Mouse (Mus musculus) myocyte (in vitro differentiated cells): Measurements from ENCODE around the gene Sfxn1. TPM values are rescaled to one million over a fixed set of nuclear protein-coding genes. Genes with fewer than 3 reads are reported as not detected.

ENCODE experiments used
- H3K27me3 ChIP-seq: one replicate; pipeline ENCODE4 v1.6.1; 2011; ENCODE audit not compliant: control insufficient read depth, insufficient read depth, insufficient read length
- H3K36me3 ChIP-seq: one replicate; pipeline ENCODE4 v1.6.1; 2011; ENCODE audit not compliant: control insufficient read depth, insufficient read depth
- H3K4me2 ChIP-seq: one replicate; pipeline ENCODE4 v1.6.1; 2011; ENCODE audit warnings: low read depth, control low read depth
- H3K4me3 ChIP-seq: one replicate; pipeline ENCODE4 v1.5.1; 2011; ENCODE audit warnings: mild to moderate bottlenecking, control low read depth, moderate library complexity
- H3K79me2 ChIP-seq: one replicate; pipeline ENCODE4 v1.6.1; 2011; ENCODE audit not compliant: control insufficient read depth, insufficient read depth
- H3ac ChIP-seq: one replicate; pipeline ENCODE4 v1.6.1; 2011; ENCODE audit not compliant: control insufficient read depth, insufficient read length
- CEBPB ChIP-seq: IDR thresholded peaks from 2 replicates; pipeline ENCODE4 v1.6.1; 2011; ENCODE audit warnings: mild to moderate bottlenecking, moderate library complexity; ENCODE audit not compliant: poor library complexity, insufficient read depth, severe bottlenecking
- E2F4 ChIP-seq: IDR thresholded peaks from one replicate; pipeline ENCODE4 v1.6.1; 2011; ENCODE audit warnings: mild to moderate bottlenecking, control low read depth, moderate library complexity; ENCODE audit not compliant: insufficient read depth
- MAX ChIP-seq: IDR thresholded peaks from one replicate; pipeline ENCODE4 v1.6.1; 2011; ENCODE audit warnings: low read depth, mild to moderate bottlenecking, control low read depth
- MYOD1 ChIP-seq, 3 experiments: IDR thresholded peaks; one replicate each; pipeline ENCODE4 v1.6.1; 2011; ENCODE audit warnings: control low read depth in 2 of 3, low read depth in 2 of 3, mild to moderate bottlenecking in 2 of 3, moderate library complexity in 1 of 3; ENCODE audit not compliant: insufficient read length in 2 of 3, control insufficient read depth in 1 of 3
- MYOG ChIP-seq, 3 experiments: IDR thresholded peaks; one replicate each; pipeline ENCODE4 v1.6.1; 2011; ENCODE audit warnings: control low read depth in 2 of 3, low read depth in 2 of 3, mild to moderate bottlenecking in 2 of 3; ENCODE audit not compliant: insufficient read length in 2 of 3, control insufficient read depth in 1 of 3, insufficient read depth in 1 of 3
- POLR2A ChIP-seq: IDR thresholded peaks from one replicate; pipeline ENCODE4 v1.6.1; 2011; ENCODE audit warnings: low read depth, mild to moderate bottlenecking, control low read depth, moderate library complexity; ENCODE audit not compliant: insufficient read length
- POLR2AphosphoS2 ChIP-seq: IDR thresholded peaks from one replicate; pipeline ENCODE4 v1.6.1; 2011; ENCODE audit warnings: low read depth, control low read depth; ENCODE audit not compliant: insufficient read length
- REST ChIP-seq: IDR thresholded peaks from one replicate; pipeline ENCODE4 v1.6.1; 2011; ENCODE audit warnings: mild to moderate bottlenecking, control low read depth, moderate library complexity; ENCODE audit not compliant: insufficient read depth, insufficient read length
- SRF ChIP-seq: IDR thresholded peaks from one replicate; pipeline ENCODE4 v1.6.1; 2011; ENCODE audit warnings: low read depth; ENCODE audit not compliant: control insufficient read depth, insufficient read length
- TCF12 ChIP-seq: IDR thresholded peaks from one replicate; pipeline ENCODE4 v1.6.1; 2011; ENCODE audit warnings: mild to moderate bottlenecking, control low read depth; ENCODE audit not compliant: poor library complexity, insufficient read depth, severe bottlenecking
- TCF3 ChIP-seq: IDR thresholded peaks from one replicate; pipeline ENCODE4 v1.6.1; 2011; ENCODE audit warnings: low read depth, control low read depth; ENCODE audit not compliant: insufficient read length
- USF1 ChIP-seq: IDR thresholded peaks from one replicate; pipeline ENCODE4 v1.6.1; 2011; ENCODE audit warnings: low read depth, mild to moderate bottlenecking, control low read depth, moderate library complexity
- polyA plus RNA-seq: library from polyadenylated mRNA; unstranded; fragments of >200 nt; fragmentation: generic; extraction: Trizol; gene quantifications from one replicate; pipeline ENCODE4 v1.2.1, GENCODE M21; 2012; ENCODE audit warnings: missing spikeins

Sfxn1 gene
- polyA plus RNA-seq, 1 experiment: 10.9 TPM

GRCm38 (mm10) chr13:54153672-54154218 lies 82.1 kb downstream of the Sfxn1 start:
- Histone ChIP-seq H3K27me3 (peaks cover 23% of the 10 kb centered on the region), H3K4me3 (no peak overlapping the region), H3K79me2 (no peaks in the 10 kb centered on the region), H3K4me2 (no peak overlapping the region), H3ac (no peak overlapping the region), H3K36me3 (no peaks in the 10 kb centered on the region)
- TF ChIP-seq TCF12: no peak
- TF ChIP-seq E2F4: no peak
- no peak for TF ChIP-seq SRF
- no peak for TF ChIP-seq USF1
- TF ChIP-seq POLR2AphosphoS2: no peak
- no peak for TF ChIP-seq MYOD1 (IDR thresholded peaks at IDR 0.05; ENCODE audit: control insufficient read depth in 1 of 3, insufficient read length in 2 of 3, low read depth in 2 of 3)
- no peak for TF ChIP-seq TCF3
- TF ChIP-seq POLR2A: no peak
- no peak for TF ChIP-seq MYOG (IDR thresholded peaks at IDR 0.05; ENCODE audit: control insufficient read depth in 1 of 3, insufficient read depth in 1 of 3, insufficient read length in 2 of 3, low read depth in 2 of 3)
- no peak for TF ChIP-seq REST
- TF ChIP-seq MAX: no peak
- no peak for TF ChIP-seq CEBPB

- Histone ChIP-seq H3K4me3 (no peak overlapping the region), H3K36me3 (no peaks in the 10 kb centered on the region), H3K27me3 (peaks cover 24% of the 10 kb centered on the region), H3K4me2 (no peak overlapping the region), H3K79me2 (no peaks in the 10 kb centered on the region), H3ac (no peak overlapping the region)
- TF ChIP-seq CEBPB (no peak), MAX (no peak), MYOD1 (IDR thresholded peaks at IDR 0.05; ENCODE audit: control insufficient read depth in 1 of 3, insufficient read length in 2 of 3, low read depth in 2 of 3) (no peak), E2F4 (no peak), TCF3 (no peak), USF1 (no peak), POLR2A (no peak), MYOG (IDR thresholded peaks at IDR 0.05; ENCODE audit: control insufficient read depth in 1 of 3, insufficient read depth in 1 of 3, insufficient read length in 2 of 3, low read depth in 2 of 3) (no peak)
Observed at GRCm38 (mm10) chr13:54155822-54156221, 84.2 kb downstream of the Sfxn1 start.

Other genes starting within 250 kb of the Sfxn1 start
- gene Drd1, start 16.2 kb upstream of the Sfxn1 start, polyA plus RNA-seq: not detected
- gene Hrh2, start 120.3 kb downstream of the Sfxn1 start, polyA plus RNA-seq: not detected